Mouse (Mus musculus) MEL (cell line): ENCODE results near the gene Mfsd4b3. TPM values are rescaled to one million over a fixed set of nuclear protein-coding genes. Genes with fewer than 3 reads are reported as not detected.

Source experiments
- DNase-seq: peaks from one replicate; pipeline ENCODE4 v3.0.0; 2011; ENCODE audit warnings: low read depth, low spot score
- H3K27ac ChIP-seq: 2 replicates; pipeline ENCODE4 v1.5.1; 2012; ENCODE audit warnings: low read depth, mild to moderate bottlenecking, control low read depth, low read length, moderate library complexity; ENCODE audit not compliant: control insufficient read depth
- H3K27me3 ChIP-seq, 2 experiments: fragments of 150-350 bp in 1 of 2; sonication (generic) in 1 of 2; 2 replicates each; pipeline ENCODE4 v1.6.1; 2012; ENCODE audit warnings: low read length in 2 of 2, mild to moderate bottlenecking in 2 of 2, improper control_type of control experiment in 1 of 2, moderate library complexity in 1 of 2; ENCODE audit not compliant: insufficient read depth in 2 of 2, control insufficient read depth in 1 of 2
- H3K36me3 ChIP-seq, 2 experiments: 2 replicates each; pipeline ENCODE4 v1.6.1; 2012 to 2014; ENCODE audit warnings: low read length in 2 of 2, improper control_type of control experiment in 1 of 2, inconsistent platforms in 1 of 2, mild to moderate bottlenecking in 1 of 2; ENCODE audit not compliant: insufficient read depth in 2 of 2, control insufficient read depth in 1 of 2
- H3K4me1 ChIP-seq, 2 experiments: fragments of 150-350 bp in 1 of 2; sonication (generic) in 1 of 2; 2 replicates each; pipeline ENCODE4 v1.6.1; 2012; ENCODE audit warnings: low read length in 2 of 2, improper control_type of control experiment in 1 of 2, mild to moderate bottlenecking in 1 of 2; ENCODE audit not compliant: insufficient read depth in 2 of 2, control insufficient read depth in 1 of 2
- H3K4me3 ChIP-seq, 2 experiments: fragments of 150-350 bp in 1 of 2; sonication (generic) in 1 of 2; 2 replicates each; pipeline ENCODE4 v1.5.1; 2012; ENCODE audit warnings: low read depth in 2 of 2, low read length in 2 of 2, mild to moderate bottlenecking in 2 of 2, moderate library complexity in 2 of 2, control low read depth in 1 of 2, improper control_type of control experiment in 1 of 2; ENCODE audit not compliant: control insufficient read depth in 1 of 2, insufficient read depth in 1 of 2
- H3K79me2 ChIP-seq: 2 replicates; pipeline ENCODE4 v1.6.1; 2012; ENCODE audit warnings: mild to moderate bottlenecking, low read length, moderate library complexity; ENCODE audit not compliant: control insufficient read depth, poor library complexity, insufficient read depth
- H3K9ac ChIP-seq: 2 replicates; pipeline ENCODE4 v1.6.1; 2012; ENCODE audit warnings: low read depth, mild to moderate bottlenecking, control low read depth, low read length, moderate library complexity; ENCODE audit not compliant: control insufficient read depth, poor library complexity, severe bottlenecking
- H3K9me3 ChIP-seq: fragments of 150-350 bp; sonication (generic); replicated peaks from 2 replicates; pipeline ENCODE4 v1.6.1; 2012; ENCODE audit warnings: mild to moderate bottlenecking, low read length, improper control_type of control experiment, moderate library complexity; ENCODE audit not compliant: insufficient read depth
- BHLHE40 ChIP-seq: IDR thresholded peaks from 2 replicates; pipeline ENCODE4 v1.6.1; 2012; ENCODE audit warnings: low read depth, mild to moderate bottlenecking, inconsistent platforms, low read length, improper control_type of control experiment, borderline replicate concordance
- CTCF ChIP-seq, 3 experiments: IDR thresholded peaks in 2 of 3; conservative IDR thresholded peaks in 1 of 3; 2 replicates each; pipeline ENCODE4 v1.5.1; 2011 to 2012; ENCODE audit warnings: low read length in 3 of 3, low read depth in 2 of 3, mild to moderate bottlenecking in 2 of 3, improper control_type of control experiment in 1 of 3, inconsistent platforms in 1 of 3, mixed read lengths in 1 of 3, moderate library complexity in 1 of 3; ENCODE audit not compliant: control insufficient read depth in 1 of 3, insufficient read depth in 1 of 3, poor library complexity in 1 of 3, severe bottlenecking in 1 of 3
- E2F4 ChIP-seq: IDR thresholded peaks from 2 replicates; pipeline ENCODE4 v1.6.1; 2011; ENCODE audit warnings: low read depth, low read length, improper control_type of control experiment, borderline replicate concordance
- ELF1 ChIP-seq: IDR thresholded peaks from 2 replicates; pipeline ENCODE4 v1.6.1; 2014; ENCODE audit warnings: low read depth, mild to moderate bottlenecking, inconsistent platforms, low read length, improper control_type of control experiment, moderate library complexity
- EP300 ChIP-seq, 2 experiments: IDR thresholded peaks; 2 replicates each; pipeline ENCODE4 v1.6.1; 2011; ENCODE audit warnings: improper control_type of control experiment in 2 of 2, low read length in 2 of 2, low read depth in 1 of 2, mild to moderate bottlenecking in 1 of 2
- ETS1 ChIP-seq: IDR thresholded peaks from 2 replicates; pipeline ENCODE4 v1.6.1; 2012; ENCODE audit warnings: low read depth, mild to moderate bottlenecking, inconsistent platforms, low read length, improper control_type of control experiment, moderate library complexity
- GABPA ChIP-seq: IDR thresholded peaks from 2 replicates; pipeline ENCODE4 v1.6.1; 2012; ENCODE audit warnings: low read depth, mild to moderate bottlenecking, inconsistent platforms, low read length, improper control_type of control experiment, moderate library complexity
- GATA1 ChIP-seq: IDR thresholded peaks from 2 replicates; pipeline ENCODE4 v1.6.1; 2011; ENCODE audit warnings: low read depth, low read length, improper control_type of control experiment
- HCFC1 ChIP-seq: IDR thresholded peaks from 2 replicates; pipeline ENCODE4 v1.6.1; 2012; ENCODE audit warnings: low read depth, mild to moderate bottlenecking, inconsistent platforms, low read length, improper control_type of control experiment, moderate library complexity
- MAZ ChIP-seq: IDR thresholded peaks from 2 replicates; pipeline ENCODE4 v1.6.1; 2012; ENCODE audit warnings: low read depth, mild to moderate bottlenecking, inconsistent platforms, low read length, improper control_type of control experiment
- MYB ChIP-seq: IDR thresholded peaks from 2 replicates; pipeline ENCODE4 v1.6.1; 2011; ENCODE audit warnings: mild to moderate bottlenecking, low read depth, low read length, improper control_type of control experiment
- MYC ChIP-seq: IDR thresholded peaks from 2 replicates; pipeline ENCODE4 v1.6.1; 2011; ENCODE audit warnings: low read depth, mild to moderate bottlenecking, low read length, improper control_type of control experiment, moderate library complexity
- NELFE ChIP-seq: IDR thresholded peaks from 2 replicates; pipeline ENCODE4 v1.6.1; 2011; ENCODE audit warnings: low read depth, low read length, improper control_type of control experiment
- NRF1 ChIP-seq: IDR thresholded peaks from 2 replicates; pipeline ENCODE4 v1.6.1; 2014; ENCODE audit warnings: low read depth, mild to moderate bottlenecking, inconsistent platforms, low read length, improper control_type of control experiment, moderate library complexity; ENCODE audit not compliant: poor library complexity, insufficient read depth, severe bottlenecking
- POLR2AphosphoS2 ChIP-seq: IDR thresholded peaks from 2 replicates; pipeline ENCODE4 v1.6.1; 2011; ENCODE audit warnings: low read length, improper control_type of control experiment
- POLR2AphosphoS5 ChIP-seq: IDR thresholded peaks from 2 replicates; pipeline ENCODE4 v1.6.1; 2012; ENCODE audit warnings: low read depth, borderline replicate concordance, mild to moderate bottlenecking, inconsistent platforms, low read length, moderate library complexity, mixed read lengths
- RCOR1 ChIP-seq: IDR thresholded peaks from 2 replicates; pipeline ENCODE4 v1.6.1; 2012; ENCODE audit warnings: low read depth, mild to moderate bottlenecking, inconsistent platforms, low read length, improper control_type of control experiment
- SIN3A ChIP-seq: IDR thresholded peaks from 2 replicates; pipeline ENCODE4 v1.6.1; 2012; ENCODE audit warnings: low read length, improper control_type of control experiment, inconsistent platforms
- SMC3 ChIP-seq: IDR thresholded peaks from 2 replicates; pipeline ENCODE4 v1.6.1; 2011; ENCODE audit warnings: low read depth, low read length, improper control_type of control experiment
- TAL1 ChIP-seq: IDR thresholded peaks from 2 replicates; pipeline ENCODE4 v1.6.1; 2012; ENCODE audit warnings: mild to moderate bottlenecking, inconsistent platforms, low read length, moderate library complexity, mixed read lengths
- TCF12 ChIP-seq: IDR thresholded peaks from 2 replicates; pipeline ENCODE4 v1.6.1; 2014; ENCODE audit warnings: low read depth, mild to moderate bottlenecking, inconsistent platforms, low read length, improper control_type of control experiment, moderate library complexity
- ZKSCAN1 ChIP-seq: IDR thresholded peaks from 2 replicates; pipeline ENCODE4 v1.6.1; 2012; ENCODE audit warnings: low read depth, mild to moderate bottlenecking, inconsistent platforms, low read length, improper control_type of control experiment, moderate library complexity
- ZNF384 ChIP-seq: IDR thresholded peaks from 2 replicates; pipeline ENCODE4 v1.6.1; 2012; ENCODE audit warnings: low read depth, mild to moderate bottlenecking, inconsistent platforms, low read length, improper control_type of control experiment
- polyA plus RNA-seq, 2 experiments: library from polyadenylated mRNA; stranded (reverse) in 1 of 2; unstranded in 1 of 2; fragments of >175 nt in 1 of 2; fragments of >200 nt in 1 of 2; gene quantifications; 2 replicates each; pipeline versions ENCODE4 v1.2.1 to v1.2.4; 2012; ENCODE audit warnings: low replicate concordance in 2 of 2, low read depth in 1 of 2; ENCODE audit not compliant: insufficient read length in 2 of 2, insufficient read depth in 1 of 2, missing spikeins in 1 of 2
- total RNA-seq: library from RNA; depleted of rRNA; stranded (reverse); fragments of 300-350 nt; gene quantifications from 2 replicates; pipeline ENCODE4 v1.2.3, GENCODE M21; 2012

Gene Mfsd4b3
- total and polyA plus RNA-seq, 3 experiments: not detected

DNA sequence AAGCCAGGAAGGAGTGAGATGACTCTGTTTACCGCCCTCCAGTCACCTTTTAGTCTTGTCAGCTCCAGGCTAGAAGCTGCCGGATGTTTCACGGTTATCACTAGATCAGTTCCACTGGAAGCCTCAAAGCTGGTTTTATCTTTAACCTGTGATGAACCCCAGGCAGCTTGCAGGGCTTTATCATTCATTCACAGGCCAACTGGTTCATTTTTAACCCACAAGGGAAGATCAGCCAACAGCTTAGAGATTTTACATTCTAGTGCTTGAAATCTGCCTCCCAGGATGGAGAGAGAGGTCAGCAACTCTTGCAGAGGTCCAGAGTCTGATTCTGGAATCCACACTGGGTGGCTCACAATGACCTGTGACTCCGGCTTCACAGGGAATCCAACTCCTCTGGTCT is 31.2 kb upstream of the Mfsd4b3 start:
- no peaks in the 10 kb centered on the region for H3K79me2 ChIP-seq
- peaks cover 0 to 8% of the 10 kb centered on the region in 2 experiments; a peak in 2 of 4 replicates for H3K36me3 ChIP-seq
- no peaks in the 10 kb centered on the region for H3K27me3 ChIP-seq
- no peak overlapping the region for H3K9ac ChIP-seq
- H3K4me3 ChIP-seq: no peak overlapping the region; a peak in 1 of 4 replicates
- TF ChIP-seq HCFC1 (no peak), RCOR1 (peak; percentile 99), MAZ (0 out of 2 replicates have a peak, but pooled peaks have one; percentile 33), NELFE (no peak), ETS1 (peak; percentile 79), EP300 (IDR thresholded peaks at IDR 0.05; ENCODE audit: low read depth in 1 of 2, low read length in 2 of 2) (peak; percentile 97 to 98), E2F4 (no peak), POLR2AphosphoS2 (no peak), MYB (peak; percentile 80), TAL1 (peak; percentile 68), TCF12 (peak; percentile 96), GATA1 (peak; percentile 97), BHLHE40 (0 out of 2 replicates have a peak, but pooled peaks have one; percentile 55), SIN3A (peak; percentile 35; the same call in 1 of the 2 replicates)
- peaks cover 2 to 15% of the 10 kb centered on the region in 2 experiments; a peak in 3 of 4 replicates for H3K4me1 ChIP-seq
- no peaks in the 10 kb centered on the region for H3K9me3 ChIP-seq
- peak; percentile 77 for DNase-seq
- H3K27ac ChIP-seq: no peak overlapping the region; the same call in 1 of the 2 replicates

DNA sequence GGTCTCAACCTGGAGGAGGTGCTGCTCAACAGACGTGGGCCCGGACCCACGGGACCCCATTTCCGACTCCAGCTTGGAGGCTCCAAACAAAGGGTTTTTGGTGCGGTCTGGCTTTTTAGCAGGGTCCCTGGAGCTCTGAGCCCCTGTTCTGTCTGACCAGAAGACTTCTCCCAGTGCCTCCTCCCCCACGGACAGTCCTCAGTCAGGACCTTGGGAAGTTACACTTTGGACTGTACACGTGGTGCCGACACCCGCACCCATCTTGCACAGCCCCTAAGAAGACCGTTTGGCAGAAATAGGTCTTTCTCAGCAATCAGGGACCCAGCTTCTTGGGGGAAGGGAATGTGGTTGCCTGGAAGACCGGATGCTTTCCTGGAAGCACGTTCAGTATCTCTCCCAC is 26.5 kb upstream of the Mfsd4b3 start, which contains the start of gene Mfsd4b5:
Gene Mfsd4b5, minus strand, starts transcription at position 181 of the 400 bp plus-strand sequence.
- no peaks in the 10 kb centered on the region for H3K9me3 ChIP-seq
- H3K4me1 ChIP-seq: peaks cover 2 to 8% of the 10 kb centered on the region in 2 experiments; a peak in 3 of 4 replicates
- DNase-seq: no peak
- H3K79me2 ChIP-seq: no peaks in the 10 kb centered on the region
- H3K9ac ChIP-seq: no peak within 1 kb of the TSS
- peaks cover 0 to 5% of the 10 kb centered on the region in 2 experiments; a peak in 2 of 4 replicates for H3K36me3 ChIP-seq
- no peak within 1 kb of the TSS for H3K4me3 ChIP-seq
- TF ChIP-seq ZNF384: no peak
- no peak for TF ChIP-seq POLR2AphosphoS2
- TF ChIP-seq ELF1: no peak
- TF ChIP-seq GABPA: no peak
- no peak for TF ChIP-seq POLR2AphosphoS5
- TF ChIP-seq CTCF (IDR thresholded peaks at IDR 0.05 in 2 of 3, conservative IDR thresholded peaks at IDR 0.05 in 1 of 3; ENCODE audit: control insufficient read depth in 1 of 3, insufficient read depth in 1 of 3, low read depth in 2 of 3, low read length in 3 of 3, poor library complexity in 1 of 3, severe bottlenecking in 1 of 3): no peak
- no peak for TF ChIP-seq NRF1
- no peak for TF ChIP-seq SMC3
- no peak for TF ChIP-seq TAL1
- TF ChIP-seq MYC: no peak
- no peak for TF ChIP-seq E2F4
- no peak for TF ChIP-seq RCOR1
- no peak for TF ChIP-seq GATA1
- no peak for TF ChIP-seq ETS1
- no peak for TF ChIP-seq ZKSCAN1
- TF ChIP-seq, all 39 proteins: peak for 0
- Histone ChIP-seq H3K27ac (no peak within 1 kb of the TSS), H3K27me3 (no peaks in the 10 kb centered on the region)
